In genomic region chr19:46573990-46574389, GRCm38 (mm10) we compare ENCODE assay signal across 8 mouse cellular contexts. TPM values are rescaled to one million over a fixed set of nuclear protein-coding genes. Genes with fewer than 3 reads are reported as not detected.
DNase-seq lines count a peak whose midpoint lies in the region; ATAC-seq and TF ChIP-seq lines count a peak whose summit lies in the region.

No protein-coding gene starts in this region.

- no peaks in the 10 kb centered on the region for H3K79me2 ChIP-seq in heart, adult 2 months (replicated peaks; ENCODE audit: control insufficient read depth, insufficient read depth, low read length)

- in situ Hi-C loops in ES-E14 (cut with MboI; ENCODE audit: low sequenced_read_pairs in 2 of 2, unreplicated experiment in 2 of 2) = no loop called here

- peaks cover 1% of the 10 kb centered on the region; the same call in 1 of the 2 replicates for H3K4me1 ChIP-seq in heart, adult 2 months (ENCODE audit: control insufficient read depth, insufficient read depth, low read length)
- peaks cover 2 to 8% of the 10 kb centered on the region in 2 experiments; a peak in 2 of 4 replicates for H3K4me1 ChIP-seq in ES-E14 (ENCODE audit: control insufficient read depth in 2 of 2, insufficient read depth in 2 of 2, low read length in 2 of 2, poor library complexity in 1 of 2)
- no peaks in the 10 kb centered on the region for H3K4me1 ChIP-seq in hindbrain, embryonic 11.5 days (replicated peaks; ENCODE audit: control insufficient read depth, insufficient read depth, low read length)
- H3K4me1 ChIP-seq in midbrain, embryonic 10.5 days = peaks cover 46% of the 10 kb centered on the region

- peak overlapping the region; percentile 81; the same call in 1 of the 2 replicates for H3K27ac ChIP-seq in heart, adult 2 months
- H3K27ac ChIP-seq in ES-E14 (ENCODE audit: insufficient read depth, low read depth, low read length, poor library complexity, severe bottlenecking) = no peak overlapping the region
- no peak overlapping the region for H3K27ac ChIP-seq in hindbrain, embryonic 11.5 days (ENCODE audit: low read depth, low read length)
- H3K27ac ChIP-seq in midbrain, embryonic 10.5 days (replicated peaks) = peak overlapping the region; percentile 94; the same call in 1 of the 2 replicates

- ATAC-seq in hindbrain, embryonic 11.5 days (ENCODE audit: low FRiP score) = no peak

- intact Hi-C loops in heart, adult 2 months (cut with DNase I) = loop anchor here (5.0 to 10.0 kb wide), 3 partner anchors 72 to 291 kb away; partner anchors contain the start of genes Actr1a, Sufu and Trim8
- intact Hi-C loops in heart, postnatal 10 days (cut with DNase I) = no loop called here

- H3K4me3 ChIP-seq in heart, adult 2 months = peak overlapping the region; percentile 77
- peak overlapping the region; percentile 88 to 94; a peak in 3 of 4 replicates for H3K4me3 ChIP-seq in ES-E14 (ENCODE audit: insufficient read depth in 1 of 2, low read depth in 1 of 2, low read length in 2 of 2, poor library complexity in 1 of 2, severe bottlenecking in 1 of 2)
- H3K4me3 ChIP-seq in hindbrain, embryonic 11.5 days (ENCODE audit: low read depth, low read length) = peak overlapping the region; percentile 57
- peak overlapping the region; percentile 72 for H3K4me3 ChIP-seq in midbrain, embryonic 10.5 days

- TF ChIP-seq POLR2A in heart, adult 2 months (IDR thresholded peaks at IDR 0.05; ENCODE audit: insufficient read depth, low read depth, low read length) = no peak

- peak overlapping the region; percentile 71 for H3K4me2 ChIP-seq in hindbrain, embryonic 11.5 days (replicated peaks; ENCODE audit: low read depth, low read length)

- no peaks in the 10 kb centered on the region for H3K27me3 ChIP-seq in heart, adult 2 months (ENCODE audit: control insufficient read depth, insufficient read depth, low read length)
- no peaks in the 10 kb centered on the region for H3K27me3 ChIP-seq in hindbrain, embryonic 11.5 days (ENCODE audit: control insufficient read depth, insufficient read depth, low read length)
- no peaks in the 10 kb centered on the region for H3K27me3 ChIP-seq in midbrain, embryonic 10.5 days (ENCODE audit: low read depth, poor library complexity, severe bottlenecking)

- no peak for TF ChIP-seq CTCF in heart, adult 2 months (IDR thresholded peaks at IDR 0.05)

- WGBS in heart, adult 2 months = 44% methylated on average over 6 of the region's 6 CpGs
- WGBS in hindbrain, embryonic 11.5 days = 55% methylated on average over 6 of the region's 6 CpGs
- 49% methylated on average over 6 of the region's 6 CpGs for WGBS in midbrain, embryonic 10.5 days

- DNase-seq in heart, adult 2 months = no peak
- no peak for DNase-seq in heart, postnatal 10 days
- DNase-seq in ES-E14 (ENCODE audit: low read depth, low spot score) = no peak
- no peak for DNase-seq in hindbrain, embryonic 11.5 days (ENCODE audit: low spot score)
- DNase-seq in midbrain, embryonic 10.5 days (ENCODE audit: low spot score) = no peak
- no peak for DNase-seq in frontal cortex, postnatal 14 days (ENCODE audit: low spot score in 2 of 2)
- DNase-seq in adrenal gland, adult 18-20 months (ENCODE audit: low spot score in 2 of 2) = no peak
- DNase-seq in thymus, postnatal 25 days = no peak

- H3K9me3 ChIP-seq in ES-E14 (ENCODE audit: control insufficient read depth, insufficient read depth, low read depth, low read length) = no peaks in the 10 kb centered on the region
- no peaks in the 10 kb centered on the region for H3K9me3 ChIP-seq in hindbrain, embryonic 11.5 days (ENCODE audit: control insufficient read depth, low read length)
- no peaks in the 10 kb centered on the region for H3K9me3 ChIP-seq in midbrain, embryonic 10.5 days (replicated peaks)

- TF ChIP-seq EP300 in heart, adult 2 months (IDR thresholded peaks at IDR 0.05; ENCODE audit: insufficient read depth, low read depth, low read length) = no peak

- H3K36me3 ChIP-seq in heart, adult 2 months (ENCODE audit: control insufficient read depth, insufficient read depth, low read length) = no peaks in the 10 kb centered on the region
- no peaks in the 10 kb centered on the region; the same call in 1 of the 2 replicates for H3K36me3 ChIP-seq in ES-E14 (ENCODE audit: control insufficient read depth, insufficient read depth, low read length, poor library complexity, severe bottlenecking)
- H3K36me3 ChIP-seq in hindbrain, embryonic 11.5 days (ENCODE audit: control insufficient read depth, insufficient read depth, low read length) = no peaks in the 10 kb centered on the region
- no peaks in the 10 kb centered on the region for H3K36me3 ChIP-seq in midbrain, embryonic 10.5 days

- no peak overlapping the region for H3K9ac ChIP-seq in heart, adult 2 months (ENCODE audit: low read depth, low read length)
- H3K9ac ChIP-seq in ES-E14 (ENCODE audit: insufficient read depth, low read depth, low read length, poor library complexity, severe bottlenecking) = peak overlapping the region; percentile 86; the same call in 1 of the 2 replicates
- peak overlapping the region; percentile 55; the same call in 1 of the 2 replicates for H3K9ac ChIP-seq in hindbrain, embryonic 11.5 days (ENCODE audit: low read depth, low read length)

TF ChIP-seq in ES-E14, 5 proteins besides CTCF, POLR2A, EP300 and RAD21:
- TF ChIP-seq MAFK (IDR thresholded peaks at IDR 0.05; ENCODE audit: insufficient read depth, low read depth, low read length) = no peak

RNA-seq across cellular contexts. Expression of gene Sfxn2, which starts 0.8 kb away (rescaled TPM):
- 1 to 10 TPM; 2.4 to 3.6 TPM for total RNA-seq in heart, adult 2 months (2021)
- 2.3 and 2.7 TPM in 2 replicates for polyA plus RNA-seq in heart, adult 2 months (2012; rRNA removed)
- total RNA-seq in heart, postnatal 10 days (2021) = 1 to 10 TPM; 3.0 to 3.8 TPM
- total RNA-seq in ES-E14 (2012; rRNA removed) = 11.4 TPM in 2 replicates
- 9.3 and 11.1 TPM in 2 replicates for polyA plus RNA-seq in hindbrain, embryonic 11.5 days (2014; fragmentation: Nextera tagmentation; extraction: Ambion mirVana)
- polyA plus RNA-seq in midbrain, embryonic 10.5 days (2016; fragmentation: Nextera tagmentation; extraction: Ambion mirVana) = 17.0 and 18.1 TPM in 2 replicates
- 1 to 10 TPM; 8.1 to 8.3 TPM for total RNA-seq in adrenal gland, adult 18-20 months (2021)

RNA-seq across cellular contexts. Expression of gene Arl3, which starts 1.0 kb away (rescaled TPM):
- total RNA-seq in heart, adult 2 months (2021) = 10 to 100 TPM; 36.1 to 43.4 TPM
- 38.3 and 57.0 TPM in 2 replicates for polyA plus RNA-seq in heart, adult 2 months (2012; rRNA removed)
- 10 to 100 TPM; 32.8 to 33.6 TPM for total RNA-seq in heart, postnatal 10 days (2021)
- 25.7 and 39.7 TPM in 2 replicates for total RNA-seq in ES-E14 (2012; rRNA removed)
- polyA plus RNA-seq in hindbrain, embryonic 11.5 days (2014; fragmentation: Nextera tagmentation; extraction: Ambion mirVana) = 145 and 160 TPM in 2 replicates
- 207 and 216 TPM in 2 replicates for polyA plus RNA-seq in midbrain, embryonic 10.5 days (2016; fragmentation: Nextera tagmentation; extraction: Ambion mirVana)
- 10 to 100 TPM; 56.9 to 64.9 TPM for total RNA-seq in adrenal gland, adult 18-20 months (2021)

RNA-seq across cellular contexts. Expression of gene Wbp1l, which starts 24.9 kb away (rescaled TPM):
- 10 to 100 TPM; 53.5 to 54.2 TPM for total RNA-seq in heart, adult 2 months (2021)
- 39.2 and 46.2 TPM in 2 replicates for polyA plus RNA-seq in heart, adult 2 months (2012; rRNA removed)
- 10 to 100 TPM; 65.0 to 75.0 TPM for total RNA-seq in heart, postnatal 10 days (2021)
- total RNA-seq in ES-E14 (2012; rRNA removed) = 38.8 and 40.2 TPM in 2 replicates
- polyA plus RNA-seq in hindbrain, embryonic 11.5 days (2014; fragmentation: Nextera tagmentation; extraction: Ambion mirVana) = 31.5 and 33.4 TPM in 2 replicates
- polyA plus RNA-seq in midbrain, embryonic 10.5 days (2016; fragmentation: Nextera tagmentation; extraction: Ambion mirVana) = 45.7 and 51.8 TPM in 2 replicates
- total RNA-seq in adrenal gland, adult 18-20 months (2021) = 100 to 1,000 TPM in 1 of 2 experiments, 10 to 100 TPM in 1; 86.9 to 179 TPM

Comparison
In these comparisons a context has a peak if more than half of its experiments do, and no peak if none do; other contexts are left out.
1. H3K27ac ChIP-seq: peak in heart, adult 2 months (single experiment) and midbrain, embryonic 10.5 days (single experiment); none in ES-E14 (single experiment) and hindbrain, embryonic 11.5 days (single experiment).
2. Peak in every context shown above with its lines, with median percentiles within 50 percentile points of each other: H3K4me3 ChIP-seq.